Mouse (Mus musculus) hindbrain, embryonic 15.5 days (tissue): ENCODE results near the gene Sik3. TPM values are rescaled to one million over a fixed set of nuclear protein-coding genes. Genes with fewer than 3 reads are reported as not detected.

Source experiments
- ATAC-seq: fragments of 200-750 bp; cut with Nextera tagmentation; 2 replicates; pipeline ENCODE4 v1.8.0; 2017; ENCODE audit warnings: low read depth, moderate number of reproducible peaks, moderate TSS enrichment; ENCODE audit not compliant: low FRiP score
- H3K27ac ChIP-seq: fragments of 300-500 bp; sonication (generic); replicated peaks from 2 replicates; pipeline ENCODE4 v1.5.1; 2015; ENCODE audit warnings: mild to moderate bottlenecking, inconsistent platforms
- H3K27me3 ChIP-seq: fragments of 300-500 bp; sonication (generic); 2 replicates; pipeline ENCODE4 v1.6.1; 2015; ENCODE audit warnings: control low read depth, inconsistent platforms
- H3K36me3 ChIP-seq: fragments of 300-500 bp; sonication (generic); 2 replicates; pipeline ENCODE4 v1.6.1; 2015; ENCODE audit warnings: control low read depth, inconsistent platforms
- H3K4me1 ChIP-seq: fragments of 300-500 bp; sonication (generic); replicated peaks from 2 replicates; pipeline ENCODE4 v1.6.1; 2015; ENCODE audit warnings: control low read depth, inconsistent platforms
- H3K4me2 ChIP-seq: fragments of 300-500 bp; sonication (generic); 2 replicates; pipeline ENCODE4 v1.6.1; 2015; ENCODE audit warnings: moderate library complexity, mild to moderate bottlenecking, inconsistent platforms
- H3K4me3 ChIP-seq: fragments of 300-500 bp; sonication (generic); 2 replicates; pipeline ENCODE4 v1.5.1; 2015; ENCODE audit warnings: mild to moderate bottlenecking, inconsistent platforms
- H3K9ac ChIP-seq: fragments of 300-500 bp; sonication (generic); 2 replicates; pipeline ENCODE4 v1.6.1; 2015; ENCODE audit warnings: inconsistent platforms
- H3K9me3 ChIP-seq: fragments of 300-500 bp; sonication (generic); 2 replicates; pipeline ENCODE4 v1.6.1; 2016; ENCODE audit warnings: control low read depth, inconsistent platforms
- WGBS: fragments of 180-500 bp; shearing (Covaris S2); methylation state at CpG from one replicate; pipeline ENCODE4 v1.1.7; 2015; 5-methylcytosine and 5-hydroxymethylcytosine counted together
- polyA plus RNA-seq: library from polyadenylated mRNA; unstranded; fragments of >200 nt; fragmentation: Nextera tagmentation; extraction: Ambion mirVana; gene quantifications from 2 replicates; pipeline ENCODE4 v1.2.1, GENCODE M21; 2015

The Sik3 gene
- polyA plus RNA-seq, 1 experiment from 2014 or later, result 12.6 TPM

DNA sequence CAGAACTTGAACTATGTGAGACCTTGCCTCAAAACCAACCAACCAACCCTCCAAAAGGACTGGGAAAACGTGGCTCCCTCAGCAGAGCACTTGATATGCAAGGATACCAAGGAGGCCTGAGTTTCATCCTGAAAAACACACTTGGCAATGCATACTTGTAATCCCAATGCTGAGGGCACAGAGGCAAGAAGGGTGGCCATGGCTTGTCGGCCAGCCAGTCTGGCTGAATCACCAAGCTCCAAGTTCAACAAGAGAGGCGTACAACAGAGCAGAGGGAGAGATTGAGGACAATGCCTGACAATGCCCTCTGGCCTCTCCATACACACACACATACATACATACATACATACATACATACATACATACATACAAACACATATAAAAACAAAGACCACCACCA lies 8.1 kb upstream of the Sik3 start:
- no peak overlapping the region for H3K4me2 ChIP-seq
- no peak overlapping the region for H3K4me3 ChIP-seq
- no peaks in the 10 kb centered on the region for H3K9me3 ChIP-seq
- no peaks in the 10 kb centered on the region for H3K27me3 ChIP-seq
- WGBS, result 66% methylated on average over 3 of the region's 3 CpGs
- peaks cover 3% of the 10 kb centered on the region; the same call in 1 of the 2 replicates for H3K4me1 ChIP-seq
- no peaks in the 10 kb centered on the region for H3K36me3 ChIP-seq
- H3K27ac ChIP-seq, result no peak overlapping the region
- no peak overlapping the region for H3K9ac ChIP-seq
- ATAC-seq, result no peak

- ATAC-seq, result no peak
- 66% methylated on average over 5 of the region's 5 CpGs for WGBS
- H3K4me2 ChIP-seq, result no peak overlapping the region
- no peak overlapping the region for H3K9ac ChIP-seq
- no peak overlapping the region for H3K4me3 ChIP-seq
- H3K4me1 ChIP-seq, result peaks cover 4% of the 10 kb centered on the region; the same call in 1 of the 2 replicates
- H3K27me3 ChIP-seq, result no peaks in the 10 kb centered on the region
- no peak overlapping the region for H3K27ac ChIP-seq
- no peaks in the 10 kb centered on the region for H3K9me3 ChIP-seq
- H3K36me3 ChIP-seq, result no peaks in the 10 kb centered on the region
Measured at GRCm38 (mm10) chr9:46006224-46006623, 6.4 kb upstream of the Sik3 start.

DNA sequence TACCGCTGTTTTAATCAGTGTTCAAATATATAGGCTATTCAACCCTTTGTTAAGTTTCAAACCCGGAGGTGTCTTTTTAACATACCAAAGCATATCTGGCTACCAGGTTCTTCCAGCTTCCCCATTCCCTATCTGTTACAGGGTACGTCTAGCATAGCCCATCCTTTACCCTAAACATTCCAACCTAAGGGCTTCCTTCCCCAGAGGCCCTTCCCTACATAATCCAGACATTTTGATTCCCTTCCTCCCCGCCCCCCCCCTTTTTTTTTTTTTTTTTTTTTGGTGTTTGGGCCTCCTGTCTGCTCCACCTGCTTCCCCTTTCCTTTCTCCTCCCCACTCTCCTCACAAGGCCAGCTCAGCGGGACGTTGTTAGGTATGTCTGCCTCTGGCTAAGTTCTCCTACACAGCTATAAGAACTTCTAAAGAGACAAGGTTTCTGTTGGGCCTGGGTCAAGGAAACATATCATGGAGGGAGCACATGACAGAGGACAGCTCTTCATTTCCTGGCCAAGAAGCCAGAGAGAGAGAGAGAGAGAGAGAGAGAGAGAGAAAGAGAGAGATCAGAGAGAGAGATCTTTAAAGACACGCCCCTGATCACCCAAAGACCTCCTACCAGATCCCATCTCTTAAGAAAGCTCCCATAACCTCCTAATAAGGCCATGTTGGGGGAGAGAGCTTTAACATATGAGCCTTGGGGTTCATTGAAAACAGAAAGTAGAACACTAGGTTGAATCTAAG lies 3.5 kb upstream of the Sik3 start:
- Histone ChIP-seq H3K27me3 (no peaks in the 10 kb centered on the region), H3K27ac (no peak overlapping the region), H3K9ac (no peak overlapping the region), H3K36me3 (no peaks in the 10 kb centered on the region), H3K4me1 (peaks cover 21% of the 10 kb centered on the region), H3K4me2 (no peak overlapping the region), H3K9me3 (no peaks in the 10 kb centered on the region), H3K4me3 (no peak overlapping the region)
- ATAC-seq, result no peak
- 77% methylated on average over 7 of the region's 7 CpGs for WGBS

DNA sequence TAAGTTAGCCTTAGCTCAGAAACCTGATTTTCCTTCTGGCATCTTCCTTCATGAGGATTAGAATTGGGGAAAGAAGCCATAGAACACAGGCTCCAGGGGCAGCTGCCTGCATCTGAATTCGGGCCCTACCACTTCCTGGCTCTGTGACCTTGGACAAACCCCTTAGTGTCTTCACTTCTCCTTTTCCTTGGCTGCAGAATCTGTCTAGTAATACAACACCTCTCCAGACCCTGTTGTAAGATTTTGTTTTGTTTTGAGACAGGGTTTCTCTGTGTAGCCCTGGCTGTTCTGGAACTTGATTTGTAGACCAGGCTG lies 3.0 kb upstream of the Sik3 start:
- Histone ChIP-seq H3K9ac (no peak overlapping the region), H3K4me2 (no peak overlapping the region), H3K27ac (no peak overlapping the region), H3K36me3 (no peaks in the 10 kb centered on the region), H3K27me3 (no peaks in the 10 kb centered on the region), H3K4me1 (peaks cover 26% of the 10 kb centered on the region), H3K9me3 (no peaks in the 10 kb centered on the region), H3K4me3 (no peak overlapping the region)
- WGBS, result 83% methylated on average over 1 of the region's 1 CpGs
- no peak for ATAC-seq

DNA sequence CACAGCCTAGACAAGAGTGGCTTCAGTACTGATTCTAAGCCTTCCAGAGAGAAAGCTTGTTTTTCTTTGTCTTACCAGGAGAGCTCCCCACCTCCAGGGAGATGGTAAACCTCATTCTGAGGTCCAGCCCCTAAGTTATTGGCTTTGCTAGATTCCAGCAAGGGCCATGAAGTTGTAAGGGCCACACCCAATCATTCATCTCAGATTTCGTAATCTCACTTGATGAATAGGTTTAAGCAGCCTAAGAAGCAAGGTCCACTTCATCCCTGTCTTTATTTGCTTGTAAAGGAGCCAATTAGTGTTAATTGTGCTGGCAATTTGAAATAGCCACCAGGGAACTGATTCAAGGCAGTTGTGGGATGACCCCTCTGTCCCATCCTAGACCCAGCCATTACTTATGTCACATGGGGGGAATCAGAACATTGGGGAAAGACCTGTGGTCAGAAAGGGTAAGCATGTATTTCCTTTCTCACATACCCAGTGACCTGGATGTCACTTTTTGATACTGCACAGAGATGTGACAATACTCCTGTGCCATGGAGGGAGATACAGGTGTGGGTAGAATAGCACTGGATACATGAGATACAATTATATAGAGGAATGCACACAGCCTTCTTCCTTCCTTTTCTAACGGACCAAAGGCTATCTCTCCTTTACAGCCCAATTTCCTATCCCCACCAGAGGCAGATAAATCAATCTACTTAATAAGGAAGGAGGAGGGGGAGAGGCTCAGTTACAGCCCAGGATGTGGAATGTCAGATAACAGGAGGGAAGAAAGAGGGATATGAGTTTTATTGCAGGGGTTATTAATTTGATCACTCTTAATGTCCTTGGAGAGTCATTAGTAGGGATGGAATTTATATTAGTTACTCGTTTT lies 1.3 kb upstream of the Sik3 start:
- H3K4me2 ChIP-seq, result peak overlapping the region; percentile 79
- peaks cover 43% of the 10 kb centered on the region for H3K4me1 ChIP-seq
- peak overlapping the region; percentile 99; the same call in 1 of the 2 replicates for H3K4me3 ChIP-seq
- H3K36me3 ChIP-seq, result no peaks in the 10 kb centered on the region
- no peak overlapping the region for H3K9ac ChIP-seq
- no peaks in the 10 kb centered on the region for H3K9me3 ChIP-seq
- no peak overlapping the region for H3K27ac ChIP-seq
- 53% methylated on average over 3 of the region's 3 CpGs for WGBS
- ATAC-seq, result no peak
- no peaks in the 10 kb centered on the region for H3K27me3 ChIP-seq

DNA sequence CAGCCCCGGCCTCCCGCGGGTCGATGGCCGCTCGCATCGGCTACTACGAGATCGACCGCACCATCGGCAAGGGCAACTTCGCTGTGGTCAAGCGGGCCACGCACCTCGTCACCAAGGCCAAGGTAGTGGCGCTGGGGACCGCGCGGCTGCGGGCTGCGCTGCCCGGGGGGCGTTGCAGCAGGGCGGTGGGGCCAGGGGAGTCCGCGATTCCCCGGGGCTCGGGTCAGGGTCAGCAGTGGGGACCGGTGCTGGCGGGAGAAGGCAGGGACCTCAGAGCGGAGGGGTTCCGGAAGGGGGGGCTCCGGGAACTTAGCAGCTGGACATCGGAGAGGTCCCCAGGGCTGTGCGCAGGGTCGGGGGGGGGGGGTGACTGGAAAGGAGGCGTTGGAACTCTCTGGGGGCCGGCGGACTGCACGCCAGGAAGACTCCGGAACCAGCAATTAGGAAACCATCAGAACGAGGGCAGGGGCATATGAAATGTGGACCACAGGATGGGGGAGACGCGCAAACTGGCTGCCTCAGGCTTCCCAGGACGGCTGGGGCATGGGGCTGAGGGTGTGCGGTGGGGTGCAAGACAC lies 478 bp downstream of the Sik3 start:
- H3K36me3 ChIP-seq, result no peaks in the 10 kb centered on the region
- under 1% methylated on average over 45 of the region's 46 CpGs for WGBS
- H3K27ac ChIP-seq, result peak overlapping the region; percentile 94
- no peaks in the 10 kb centered on the region for H3K27me3 ChIP-seq
- H3K9ac ChIP-seq, result peak overlapping the region; percentile 100
- peak overlapping the region; percentile 99 for H3K4me3 ChIP-seq
- no peaks in the 10 kb centered on the region for H3K9me3 ChIP-seq
- H3K4me1 ChIP-seq, result peaks cover 48% of the 10 kb centered on the region
- peak overlapping the region; percentile 79 for H3K4me2 ChIP-seq
- ATAC-seq, result peak; percentile 66; the same call in 1 of the 2 replicates

DNA sequence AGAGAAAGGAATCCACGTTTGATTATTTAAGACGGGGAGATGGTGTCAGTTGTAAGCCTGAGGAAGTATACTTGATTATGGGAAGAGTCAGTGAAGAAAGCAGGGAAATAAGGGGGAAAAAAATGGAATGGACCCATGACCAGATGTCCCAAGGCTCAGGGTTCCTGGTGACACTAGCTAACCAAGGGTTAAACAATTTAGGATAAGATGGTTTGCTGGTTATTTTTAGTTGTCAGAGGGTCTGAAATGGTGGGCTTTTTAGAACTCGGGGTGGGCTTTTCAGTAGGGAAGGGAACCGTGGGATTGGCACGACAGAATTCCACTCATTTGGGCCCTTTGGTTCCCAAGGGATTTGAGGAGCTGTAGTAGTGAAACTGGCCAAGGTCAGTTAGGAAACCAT lies 996 bp downstream of the Sik3 start:
- Histone ChIP-seq H3K27ac (peak overlapping the region; percentile 94), H3K4me3 (peak overlapping the region; percentile 99), H3K4me2 (peak overlapping the region; percentile 79), H3K9ac (peak overlapping the region; percentile 100), H3K4me1 (peaks cover 48% of the 10 kb centered on the region), H3K9me3 (no peaks in the 10 kb centered on the region), H3K36me3 (no peaks in the 10 kb centered on the region), H3K27me3 (no peaks in the 10 kb centered on the region)
- ATAC-seq, result no peak
- 3% methylated on average over 5 of the region's 5 CpGs for WGBS

- Histone ChIP-seq H3K4me3 (peak overlapping the region; percentile 99), H3K36me3 (no peaks in the 10 kb centered on the region), H3K9me3 (no peaks in the 10 kb centered on the region), H3K9ac (peak overlapping the region; percentile 39; the same call in 1 of the 2 replicates), H3K4me2 (peak overlapping the region; percentile 79), H3K27ac (peak overlapping the region; percentile 14; the same call in 1 of the 2 replicates), H3K27me3 (no peaks in the 10 kb centered on the region), H3K4me1 (peaks cover 48% of the 10 kb centered on the region)
- no peak for ATAC-seq
- WGBS, result 3% methylated on average over 10 of the region's 10 CpGs
Measured at GRCm38 (mm10) chr9:46014251-46014681, 1.6 kb downstream of the Sik3 start.

GRCm38 (mm10) chr9:46015081-46015551 lies 2.5 kb downstream of the Sik3 start:
- Histone ChIP-seq H3K27ac (peak overlapping the region; percentile 58), H3K36me3 (no peaks in the 10 kb centered on the region), H3K9me3 (no peaks in the 10 kb centered on the region), H3K9ac (peak overlapping the region; percentile 25; the same call in 1 of the 2 replicates), H3K27me3 (no peaks in the 10 kb centered on the region), H3K4me3 (peak overlapping the region; percentile 6), H3K4me1 (peaks cover 48% of the 10 kb centered on the region), H3K4me2 (peak overlapping the region; percentile 79)
- WGBS, result 28% methylated on average over 8 of the region's 8 CpGs
- no peak for ATAC-seq

DNA sequence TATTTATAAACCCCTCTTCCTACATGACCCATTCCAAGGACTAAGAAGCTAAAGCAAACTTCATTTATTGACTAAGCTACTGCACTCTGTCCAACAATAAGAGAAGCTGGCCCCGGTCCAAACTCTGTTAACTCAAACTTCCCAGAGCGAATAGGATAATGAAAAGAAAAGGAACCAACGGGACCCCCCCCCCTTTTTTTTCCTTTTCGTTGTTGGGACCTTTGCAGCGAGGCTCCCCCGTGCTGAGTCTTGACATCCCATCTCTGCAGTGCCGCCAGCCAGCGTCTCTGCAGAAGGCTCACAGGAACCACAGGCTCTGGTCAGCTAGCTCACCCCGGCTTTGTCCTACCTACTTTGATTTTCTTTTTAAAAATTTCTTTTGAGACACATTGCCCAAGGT lies 3.2 kb downstream of the Sik3 start:
- Histone ChIP-seq H3K4me2 (peak overlapping the region; percentile 79), H3K36me3 (no peaks in the 10 kb centered on the region), H3K27me3 (no peaks in the 10 kb centered on the region), H3K4me1 (peaks cover 48% of the 10 kb centered on the region), H3K9me3 (no peaks in the 10 kb centered on the region), H3K27ac (peak overlapping the region; percentile 58; the same call in 1 of the 2 replicates), H3K9ac (no peak overlapping the region), H3K4me3 (no peak overlapping the region)
- WGBS, result 19% methylated on average over 9 of the region's 9 CpGs
- no peak for ATAC-seq

DNA sequence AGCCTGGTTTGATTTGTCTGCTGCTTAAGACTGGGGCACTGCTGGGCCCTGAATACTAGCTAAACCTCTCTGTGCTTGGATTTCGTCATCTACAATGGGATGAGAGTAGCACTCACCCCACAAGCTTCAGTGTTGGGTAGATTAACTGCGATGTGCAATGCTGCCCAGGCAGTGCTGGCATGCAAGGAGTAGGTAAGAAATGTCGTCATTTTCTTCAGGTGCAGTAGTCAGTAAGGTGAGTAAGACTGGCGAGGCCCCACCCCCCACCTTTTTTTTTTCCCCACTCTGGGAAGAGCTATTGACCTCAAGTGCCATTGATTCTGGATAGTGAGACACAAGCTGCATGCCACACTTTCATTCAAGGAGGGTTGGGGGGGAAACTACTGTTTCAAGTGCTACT lies 3.8 kb downstream of the Sik3 start:
- no peaks in the 10 kb centered on the region for H3K36me3 ChIP-seq
- no peak overlapping the region for H3K27ac ChIP-seq
- no peak overlapping the region for H3K9ac ChIP-seq
- peaks cover 44% of the 10 kb centered on the region for H3K4me1 ChIP-seq
- 67% methylated on average over 4 of the region's 4 CpGs for whole genome bisulfite sequencing
- no peaks in the 10 kb centered on the region for H3K9me3 ChIP-seq
- 0 out of 2 replicates have a peak overlapping the region, but pooled peaks have one; percentile 1 for H3K4me2 ChIP-seq
- ATAC-seq, result no peak
- no peak overlapping the region for H3K4me3 ChIP-seq
- no peaks in the 10 kb centered on the region for H3K27me3 ChIP-seq

DNA sequence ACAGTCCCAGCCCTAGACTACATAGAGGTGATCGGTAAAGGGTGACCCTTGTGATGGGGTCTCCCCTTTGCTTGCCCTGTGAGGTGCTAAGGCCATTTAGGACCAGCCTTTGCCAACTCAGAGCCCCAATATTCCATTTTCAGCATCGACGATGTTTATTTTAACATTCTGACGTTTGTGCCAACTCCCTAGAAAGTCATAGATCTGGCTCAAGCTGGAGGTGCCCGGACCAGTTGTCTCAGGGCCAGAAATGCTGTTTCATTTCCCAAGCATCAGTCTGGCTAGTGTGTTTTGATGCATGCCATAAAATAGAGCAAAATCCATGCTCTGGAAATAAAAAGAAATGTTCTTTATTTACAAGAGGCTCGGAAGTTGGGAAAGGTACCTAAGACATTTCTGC lies 5.7 kb downstream of the Sik3 start:
- ATAC-seq, result no peak
- Histone ChIP-seq H3K27me3 (no peaks in the 10 kb centered on the region), H3K4me2 (no peak overlapping the region), H3K9me3 (no peaks in the 10 kb centered on the region), H3K4me3 (no peak overlapping the region), H3K4me1 (peaks cover 34% of the 10 kb centered on the region), H3K9ac (no peak overlapping the region), H3K27ac (no peak overlapping the region), H3K36me3 (no peaks in the 10 kb centered on the region)
- WGBS, result 83% methylated on average over 6 of the region's 6 CpGs
